Mouse (Mus musculus): ENCODE data around the gene Lats2. TPM values are rescaled to one million over a fixed set of nuclear protein-coding genes. Genes with fewer than 3 reads are reported as not detected.
"Not testable (repeated sequence)": the region's sequence is repeated elsewhere in the genome, so short reads cannot be mapped to it uniquely, and the experiment has no call there.

The Lats2 gene
- polyA plus RNA-seq, 1 experiment from 2014 or later, result 18.0 TPM

DNA sequence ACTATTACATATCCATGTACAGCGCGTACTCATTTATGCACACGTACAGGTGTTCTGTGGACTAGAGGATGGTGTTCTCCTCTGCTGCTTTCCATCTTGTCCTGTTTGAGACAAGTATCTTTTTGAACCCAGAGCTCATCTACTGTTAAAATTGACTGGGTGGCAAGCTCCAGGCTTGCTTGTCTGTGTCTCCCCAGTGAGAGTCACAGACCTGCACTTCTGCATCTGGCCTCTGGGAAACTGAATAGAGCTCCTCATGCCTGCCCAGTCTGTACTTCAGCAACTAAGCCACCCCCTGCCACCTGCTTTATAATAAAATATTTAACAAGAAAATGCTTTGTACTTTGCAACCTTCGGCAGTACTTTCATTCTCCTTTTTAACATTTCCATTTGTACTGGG, 99.9 kb downstream of the Lats2 start:
- no peaks in the 10 kb centered on the region for H3K36me3 ChIP-seq (ENCODE audit: control insufficient read depth, insufficient read depth, low read length)
- H3K9ac ChIP-seq (ENCODE audit: low read length), result no peak overlapping the region
- no peaks in the 10 kb centered on the region for H3K9me3 ChIP-seq (ENCODE audit: control insufficient read depth, low read length)
- no peak overlapping the region for H3K27ac ChIP-seq (ENCODE audit: low read depth, low read length)
- DNase-seq (ENCODE audit: low spot score), result no peak
- H3K4me1 ChIP-seq (ENCODE audit: control insufficient read depth, insufficient read depth, low read length), result no peaks in the 10 kb centered on the region
- WGBS, result 96% methylated on average over 4 of the region's 4 CpGs
- no peaks in the 10 kb centered on the region for H3K27me3 ChIP-seq (ENCODE audit: control insufficient read depth, insufficient read depth, low read length)
- no peak overlapping the region for H3K4me2 ChIP-seq (ENCODE audit: low read depth)
- ATAC-seq (ENCODE audit: insufficient read depth, low FRiP score, low TSS enrichment), result no peak
- no peak overlapping the region for H3K4me3 ChIP-seq (ENCODE audit: low read depth, low read length)

DNA sequence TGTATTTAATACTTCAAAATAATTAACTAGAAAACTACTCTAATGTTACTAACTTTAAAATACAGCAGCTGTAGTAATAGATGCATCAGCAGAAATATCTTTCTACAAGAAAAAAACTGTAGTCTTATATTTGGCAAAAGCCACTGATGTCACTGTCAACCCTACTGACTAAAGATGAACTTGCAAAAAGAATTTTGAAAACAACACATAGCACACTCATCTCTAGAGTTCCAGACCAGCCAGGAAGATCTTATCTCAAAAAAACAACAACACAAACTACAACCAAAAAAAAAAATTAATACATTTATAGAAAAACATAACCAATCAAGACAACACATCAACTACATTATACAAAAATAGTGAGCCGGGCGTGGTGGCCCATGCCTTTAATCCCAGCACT, 100.7 kb downstream of the Lats2 start:
- no peak overlapping the region for H3K4me3 ChIP-seq (ENCODE audit: low read depth, low read length)
- no peak overlapping the region for H3K9ac ChIP-seq (ENCODE audit: low read length)
- no peaks in the 10 kb centered on the region for H3K27me3 ChIP-seq (ENCODE audit: control insufficient read depth, insufficient read depth, low read length)
- ATAC-seq (ENCODE audit: insufficient read depth, low FRiP score, low TSS enrichment) (no peak), DNase-seq (ENCODE audit: low spot score) (no peak)
- 92% methylated on average over 2 of the region's 2 CpGs for WGBS
- H3K36me3 ChIP-seq (ENCODE audit: control insufficient read depth, insufficient read depth, low read length), result no peaks in the 10 kb centered on the region
- no peaks in the 10 kb centered on the region for H3K4me1 ChIP-seq (ENCODE audit: control insufficient read depth, insufficient read depth, low read length)
- no peak overlapping the region for H3K27ac ChIP-seq (ENCODE audit: low read depth, low read length)
- no peak overlapping the region for H3K4me2 ChIP-seq (ENCODE audit: low read depth)
- H3K9me3 ChIP-seq (ENCODE audit: control insufficient read depth, low read length), result no peaks in the 10 kb centered on the region

DNA sequence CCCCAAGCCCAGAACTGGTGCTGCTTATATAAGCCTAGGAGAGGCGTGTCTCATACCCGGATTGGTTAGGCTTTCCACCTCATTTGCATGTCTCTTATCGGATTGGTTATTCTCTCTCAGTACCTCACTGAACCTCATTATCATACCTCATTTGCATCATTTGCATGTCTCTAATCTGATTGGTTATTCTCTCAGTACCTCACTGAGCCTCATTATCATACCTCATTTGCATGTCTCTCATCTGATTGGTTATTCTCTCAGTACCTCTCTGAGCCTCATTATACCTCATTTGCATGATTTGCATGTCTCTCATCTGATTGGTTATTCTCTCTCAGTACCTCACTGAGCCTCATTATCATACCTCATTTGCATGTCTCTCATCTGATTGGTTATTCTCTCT, 101.7 kb downstream of the Lats2 start:
- DNase-seq (ENCODE audit: low spot score); H3K4me2 ChIP-seq (ENCODE audit: low read depth); H3K27me3 ChIP-seq (ENCODE audit: control insufficient read depth, insufficient read depth, low read length); H3K4me1 ChIP-seq (ENCODE audit: control insufficient read depth, insufficient read depth, low read length); H3K9me3 ChIP-seq (ENCODE audit: control insufficient read depth, low read length); H3K9ac ChIP-seq (ENCODE audit: low read length); H3K36me3 ChIP-seq (ENCODE audit: control insufficient read depth, insufficient read depth, low read length); H3K4me3 ChIP-seq (ENCODE audit: low read depth, low read length); H3K27ac ChIP-seq (ENCODE audit: low read depth, low read length); ATAC-seq (ENCODE audit: insufficient read depth, low FRiP score, low TSS enrichment): not testable (repeated sequence)
- WGBS, result 98% methylated on average over 3 of the region's 3 CpGs

DNA sequence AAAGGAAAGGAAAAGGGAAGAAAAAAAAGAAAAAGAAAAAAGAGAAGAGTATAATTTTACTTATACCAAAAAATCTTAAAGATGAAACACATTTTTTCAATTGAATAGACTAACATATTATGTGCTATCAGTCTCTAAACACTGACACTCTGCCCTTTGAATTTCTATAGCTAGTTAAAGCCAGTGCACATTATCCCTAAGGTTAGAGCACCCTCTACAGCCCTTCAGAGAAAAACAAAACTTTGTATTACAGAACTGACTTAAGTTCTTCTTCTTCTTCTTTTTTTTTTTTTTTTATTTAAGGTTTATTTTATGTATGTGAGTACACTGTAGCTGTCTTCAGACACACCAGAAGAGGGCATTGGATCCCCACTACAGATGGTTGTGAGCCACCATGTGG, 108.7 kb downstream of the Lats2 start:
- DNase-seq (ENCODE audit: low spot score), result no peak
- H3K27me3 ChIP-seq (ENCODE audit: control insufficient read depth, insufficient read depth, low read length), result no peaks in the 10 kb centered on the region
- no peaks in the 10 kb centered on the region for H3K4me1 ChIP-seq (ENCODE audit: control insufficient read depth, insufficient read depth, low read length)
- no peak overlapping the region for H3K4me3 ChIP-seq (ENCODE audit: low read depth, low read length)
- no peak for ATAC-seq (ENCODE audit: insufficient read depth, low FRiP score, low TSS enrichment)
- no peaks in the 10 kb centered on the region for H3K9me3 ChIP-seq (ENCODE audit: control insufficient read depth, low read length)
- no peak overlapping the region for H3K27ac ChIP-seq (ENCODE audit: low read depth, low read length)
- H3K36me3 ChIP-seq (ENCODE audit: control insufficient read depth, insufficient read depth, low read length), result no peaks in the 10 kb centered on the region
- no peak overlapping the region for H3K4me2 ChIP-seq (ENCODE audit: low read depth)
- no peak overlapping the region for H3K9ac ChIP-seq (ENCODE audit: low read length)

DNA sequence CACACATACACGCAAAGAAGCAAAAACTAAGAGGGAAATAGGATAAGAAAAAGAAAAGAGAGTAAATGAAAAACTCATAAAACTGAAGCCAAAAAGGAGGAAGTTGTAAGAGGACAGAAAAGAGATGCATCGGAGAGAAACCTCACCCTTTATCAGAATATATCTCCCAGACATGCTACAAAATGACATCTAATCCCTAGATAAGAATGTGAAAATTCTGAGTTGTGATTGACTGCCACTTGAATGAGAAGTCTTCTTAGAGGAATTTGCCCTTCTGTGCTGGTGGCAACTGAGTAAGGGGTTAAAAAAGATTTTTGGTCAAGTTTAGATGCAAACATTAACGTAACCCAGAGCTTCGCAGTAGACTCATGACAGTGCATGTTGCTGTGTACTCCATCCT, 112.0 kb downstream of the Lats2 start:
- ATAC-seq (ENCODE audit: insufficient read depth, low FRiP score, low TSS enrichment) (no peak), DNase-seq (ENCODE audit: low spot score) (no peak)
- no peaks in the 10 kb centered on the region for H3K36me3 ChIP-seq (ENCODE audit: control insufficient read depth, insufficient read depth, low read length)
- no peak overlapping the region for H3K9ac ChIP-seq (ENCODE audit: low read length)
- no peak overlapping the region for H3K4me2 ChIP-seq (ENCODE audit: low read depth)
- H3K27me3 ChIP-seq (ENCODE audit: control insufficient read depth, insufficient read depth, low read length), result no peaks in the 10 kb centered on the region
- WGBS, result 95% methylated on average over 4 of the region's 4 CpGs
- H3K4me3 ChIP-seq (ENCODE audit: low read depth, low read length), result no peak overlapping the region
- no peaks in the 10 kb centered on the region for H3K4me1 ChIP-seq (ENCODE audit: control insufficient read depth, insufficient read depth, low read length)
- H3K27ac ChIP-seq (ENCODE audit: low read depth, low read length), result no peak overlapping the region
- no peaks in the 10 kb centered on the region for H3K9me3 ChIP-seq (ENCODE audit: control insufficient read depth, low read length)

Small RNAs within 50 kb of the gene (microRNA-seq; reads per million reads assigned to microRNA genes)
- not detected for gene Mir3077

Other genes starting within 250 kb of the Lats2 start
- 0.48 and 1.7 TPM in 2 replicates for gene Il17d, start 233.6 kb downstream of the Lats2 start, polyA plus RNA-seq (2014; fragmentation: Nextera tagmentation; extraction: Ambion mirVana)
- 87.5 and 90.4 TPM in 2 replicates for gene Eef1akmt1, start 186.8 kb downstream of the Lats2 start, polyA plus RNA-seq (2014; fragmentation: Nextera tagmentation; extraction: Ambion mirVana)
- 34.5 and 35.1 TPM in 2 replicates for gene Xpo4, start 93.0 kb downstream of the Lats2 start, polyA plus RNA-seq (2014; fragmentation: Nextera tagmentation; extraction: Ambion mirVana)
- not detected in 2 replicates for gene Gm49361, start 12.3 kb downstream of the Lats2 start, polyA plus RNA-seq (2014; fragmentation: Nextera tagmentation; extraction: Ambion mirVana)
- 24.1 and 35.0 TPM in 2 replicates for gene Sap18, start 39.8 kb upstream of the Lats2 start, polyA plus RNA-seq (2014; fragmentation: Nextera tagmentation; extraction: Ambion mirVana)
- 36.0 and 39.3 TPM in 2 replicates for gene Ska3, start 67.8 kb upstream of the Lats2 start, polyA plus RNA-seq (2014; fragmentation: Nextera tagmentation; extraction: Ambion mirVana)
- 134 and 140 TPM in 2 replicates for gene Mrpl57, start 67.8 kb upstream of the Lats2 start, polyA plus RNA-seq (2014; fragmentation: Nextera tagmentation; extraction: Ambion mirVana)
- gene Zdhhc20, start 131.9 kb upstream of the Lats2 start, polyA plus RNA-seq (2014; fragmentation: Nextera tagmentation; extraction: Ambion mirVana), result 50.7 and 58.0 TPM in 2 replicates
- gene Micu2, start 240.9 kb upstream of the Lats2 start, polyA plus RNA-seq (2014; fragmentation: Nextera tagmentation; extraction: Ambion mirVana), result 54.4 and 59.9 TPM in 2 replicates

Measured in neural tube, embryonic 11.5 days (tissue).